Mouse (Mus musculus) lung, embryonic 16.5 days (tissue): Measurements from ENCODE around the gene Ankrd12. TPM values are rescaled to one million over a fixed set of nuclear protein-coding genes. Genes with fewer than 3 reads are reported as not detected.

Experiments used
- ATAC-seq: fragments of 200-750 bp; cut with Nextera tagmentation; 2 replicates; pipeline ENCODE4 v1.8.0; 2017; ENCODE audit warnings: low read depth, mild to moderate bottlenecking, moderate library complexity
- H3K27ac ChIP-seq: fragments of 300-500 bp; sonication (generic); 2 replicates; pipeline ENCODE4 v1.5.1; 2014; ENCODE audit warnings: mild to moderate bottlenecking, control low read depth, low read length
- H3K27me3 ChIP-seq: fragments of 300-500 bp; sonication (generic); 2 replicates; pipeline ENCODE4 v1.6.1; 2014; ENCODE audit warnings: low read depth, low read length, mixed read lengths; ENCODE audit not compliant: control insufficient read depth, insufficient read depth
- H3K36me3 ChIP-seq: fragments of 300-500 bp; sonication (generic); 2 replicates; pipeline ENCODE4 v1.6.1; 2014; ENCODE audit warnings: low read length; ENCODE audit not compliant: control insufficient read depth, insufficient read depth
- H3K4me1 ChIP-seq: fragments of 300-500 bp; sonication (generic); replicated peaks from 2 replicates; pipeline ENCODE4 v1.6.1; 2014; ENCODE audit warnings: low read length, mixed read lengths; ENCODE audit not compliant: control insufficient read depth, insufficient read depth
- H3K4me2 ChIP-seq: fragments of 300-500 bp; sonication (generic); 2 replicates; pipeline ENCODE4 v1.6.1; 2014; ENCODE audit warnings: low read depth, low read length, control low read depth
- H3K4me3 ChIP-seq: fragments of 300-500 bp; sonication (generic); 2 replicates; pipeline ENCODE4 v1.5.1; 2014; ENCODE audit warnings: mild to moderate bottlenecking, low read length, control low read depth
- H3K9ac ChIP-seq: fragments of 300-500 bp; sonication (generic); 2 replicates; pipeline ENCODE4 v1.6.1; 2014; ENCODE audit warnings: low read length, control low read depth
- H3K9me3 ChIP-seq: fragments of 300-500 bp; sonication (generic); 2 replicates; pipeline ENCODE4 v1.6.1; 2016; ENCODE audit warnings: low read length; ENCODE audit not compliant: control insufficient read depth
- WGBS: fragments of 180-500 bp; shearing (Covaris S2); extraction: QIAGEN DNeasy Blood & Tissue Kit; methylation state at CpG from one replicate; pipeline ENCODE4 v1.1.7; 2014; 5-methylcytosine and 5-hydroxymethylcytosine counted together
- polyA plus RNA-seq: library from polyadenylated mRNA; unstranded; fragments of >200 nt; fragmentation: Nextera tagmentation; extraction: Ambion mirVana; gene quantifications from 2 replicates; pipeline ENCODE4 v1.2.1, GENCODE M21; 2015

Ankrd12 gene
- polyA plus RNA-seq, 1 experiment from 2014 or later = 20.7 TPM

- no peaks in the 10 kb centered on the region for H3K27me3 ChIP-seq
Measured at GRCm38 (mm10) chr17:65933741-65934140, 143.1 kb downstream of the Ankrd12 start.

GRCm38 (mm10) chr17:65931525-65931924 lies 145.4 kb downstream of the Ankrd12 start:
- no peaks in the 10 kb centered on the region for H3K27me3 ChIP-seq
- peak; percentile 53 for ATAC-seq

More at GRCm38 (mm10) chr17:65933741-65934140, 143.1 kb downstream of the Ankrd12 start:
- no peak for ATAC-seq
- Histone ChIP-seq H3K4me1 (peaks cover 17% of the 10 kb centered on the region), H3K4me3 (no peak overlapping the region), H3K4me2 (no peak overlapping the region), H3K9me3 (no peaks in the 10 kb centered on the region), H3K9ac (no peak overlapping the region), H3K27ac (no peak overlapping the region), H3K36me3 (peaks cover 21% of the 10 kb centered on the region)
- WGBS = 91% methylated on average over 2 of the region's 2 CpGs

GRCm38 (mm10) chr17:65930960-65931359 lies 145.9 kb downstream of the Ankrd12 start:
- peak; percentile 94 for ATAC-seq
- WGBS = 49% methylated on average over 6 of the region's 6 CpGs

More at GRCm38 (mm10) chr17:65931525-65931924, 145.4 kb downstream of the Ankrd12 start:
- Histone ChIP-seq H3K4me3 (no peak overlapping the region), H3K36me3 (peaks cover 14% of the 10 kb centered on the region), H3K9ac (no peak overlapping the region), H3K9me3 (no peaks in the 10 kb centered on the region), H3K4me1 (peaks cover 17% of the 10 kb centered on the region), H3K4me2 (no peak overlapping the region), H3K27ac (peak overlapping the region; percentile 53)
- 51% methylated on average over 6 of the region's 6 CpGs for WGBS

GRCm38 (mm10) chr17:65930158-65930826 lies 146.6 kb downstream of the Ankrd12 start:
- no peak overlapping the region for H3K4me3 ChIP-seq
- H3K9me3 ChIP-seq = no peaks in the 10 kb centered on the region
- WGBS = 86% methylated on average over 7 of the region's 7 CpGs
- H3K27ac ChIP-seq = no peak overlapping the region; the same call in 1 of the 2 replicates
- H3K4me1 ChIP-seq = peaks cover 17% of the 10 kb centered on the region
- H3K27me3 ChIP-seq = no peaks in the 10 kb centered on the region
- peaks cover 18% of the 10 kb centered on the region for H3K36me3 ChIP-seq
- no peak overlapping the region for H3K9ac ChIP-seq
- ATAC-seq = peak; percentile 21; the same call in 1 of the 2 replicates
- no peak overlapping the region for H3K4me2 ChIP-seq

More at GRCm38 (mm10) chr17:65930960-65931359, 145.9 kb downstream of the Ankrd12 start:
- Histone ChIP-seq H3K9me3 (no peaks in the 10 kb centered on the region), H3K4me3 (no peak overlapping the region), H3K9ac (no peak overlapping the region), H3K27me3 (no peaks in the 10 kb centered on the region), H3K4me1 (peaks cover 17% of the 10 kb centered on the region), H3K4me2 (no peak overlapping the region), H3K36me3 (peaks cover 15% of the 10 kb centered on the region), H3K27ac (peak overlapping the region; percentile 53; the same call in 1 of the 2 replicates)

- Histone ChIP-seq H3K4me2 (no peak overlapping the region), H3K9me3 (no peaks in the 10 kb centered on the region), H3K4me3 (no peak overlapping the region), H3K27me3 (no peaks in the 10 kb centered on the region), H3K4me1 (peaks cover 17% of the 10 kb centered on the region), H3K9ac (no peak overlapping the region), H3K36me3 (peaks cover 21% of the 10 kb centered on the region), H3K27ac (no peak overlapping the region)
- peak; percentile 37; the same call in 1 of the 2 replicates for ATAC-seq
- WGBS = 71% methylated on average over 22 of the region's 22 CpGs
Measured at GRCm38 (mm10) chr17:65929319-65929978, 147.4 kb downstream of the Ankrd12 start.

- Histone ChIP-seq H3K4me3 (no peak overlapping the region), H3K9me3 (no peaks in the 10 kb centered on the region), H3K27me3 (no peaks in the 10 kb centered on the region), H3K4me1 (peaks cover 17% of the 10 kb centered on the region), H3K27ac (no peak overlapping the region), H3K4me2 (no peak overlapping the region), H3K36me3 (peaks cover 18% of the 10 kb centered on the region), H3K9ac (no peak overlapping the region)
- WGBS = 76% methylated on average over 4 of the region's 4 CpGs
- no peak for ATAC-seq
Measured at GRCm38 (mm10) chr17:65927077-65927476, 149.8 kb downstream of the Ankrd12 start.

GRCm38 (mm10) chr17:65924218-65924617 lies 152.7 kb downstream of the Ankrd12 start:
- Histone ChIP-seq H3K4me1 (0 out of 2 replicates have a peak, but pooled peaks cover under 1% of the 10 kb centered on the region), H3K27me3 (no peaks in the 10 kb centered on the region), H3K4me2 (no peak overlapping the region), H3K27ac (0 out of 2 replicates have a peak overlapping the region, but pooled peaks have one; percentile 27), H3K4me3 (no peak overlapping the region), H3K9me3 (no peaks in the 10 kb centered on the region), H3K9ac (no peak overlapping the region), H3K36me3 (peaks cover 23% of the 10 kb centered on the region)
- WGBS = 19% methylated on average over 5 of the region's 5 CpGs
- peak; percentile 80 for ATAC-seq

GRCm38 (mm10) chr17:65921975-65922374 lies 154.9 kb downstream of the Ankrd12 start:
- no peak overlapping the region for H3K4me2 ChIP-seq
- 81% methylated on average over 6 of the region's 6 CpGs for WGBS
- H3K36me3 ChIP-seq = peaks cover 23% of the 10 kb centered on the region

GRCm38 (mm10) chr17:65919235-65919634 lies 157.7 kb downstream of the Ankrd12 start:
- ATAC-seq = no peak
- WGBS = 67% methylated on average over 3 of the region's 3 CpGs

More at GRCm38 (mm10) chr17:65921975-65922374, 154.9 kb downstream of the Ankrd12 start:
- no peak for ATAC-seq
- no peak overlapping the region for H3K27ac ChIP-seq
- peaks cover 1% of the 10 kb centered on the region; the same call in 1 of the 2 replicates for H3K4me1 ChIP-seq
- H3K27me3 ChIP-seq = no peaks in the 10 kb centered on the region
- H3K9me3 ChIP-seq = no peaks in the 10 kb centered on the region
- no peak overlapping the region for H3K9ac ChIP-seq
- no peak overlapping the region for H3K4me3 ChIP-seq

More at GRCm38 (mm10) chr17:65919235-65919634, 157.7 kb downstream of the Ankrd12 start:
- H3K36me3 ChIP-seq = peaks cover 10% of the 10 kb centered on the region
- H3K4me2 ChIP-seq = no peak overlapping the region
- no peak overlapping the region for H3K9ac ChIP-seq
- no peaks in the 10 kb centered on the region for H3K9me3 ChIP-seq
- H3K4me1 ChIP-seq = peaks cover 11% of the 10 kb centered on the region
- H3K27ac ChIP-seq = no peak overlapping the region
- H3K27me3 ChIP-seq = no peaks in the 10 kb centered on the region
- H3K4me3 ChIP-seq = no peak overlapping the region
